Mouse (Mus musculus) kidney, embryonic 15.5 days (tissue): ENCODE measurements around the gene Mapk8ip2. TPM values are rescaled to one million over a fixed set of nuclear protein-coding genes. Genes with fewer than 3 reads are reported as not detected.

Experiments used
- polyA plus RNA-seq: library from polyadenylated mRNA; unstranded; fragments of >200 nt; fragmentation: Nextera tagmentation; extraction: Ambion mirVana; gene quantifications from 2 replicates; pipeline ENCODE4 v1.2.1, GENCODE M21; 2015

Gene Mapk8ip2
- polyA plus RNA-seq, 1 experiment from 2014 or later: 1.7 TPM

Other genes starting within 250 kb of the Mapk8ip2 start
- gene Ppp6r2, start 242.4 kb upstream of the Mapk8ip2 start, polyA plus RNA-seq: 22.7 and 26.9 TPM in 2 replicates
- gene Sbf1, start 138.6 kb upstream of the Mapk8ip2 start, polyA plus RNA-seq: 42.6 and 51.4 TPM in 2 replicates
- gene Adm2, start 131.2 kb upstream of the Mapk8ip2 start, polyA plus RNA-seq: 0.71 and 0.74 TPM in 2 replicates
- gene Miox, start 119.5 kb upstream of the Mapk8ip2 start, polyA plus RNA-seq: 6.8 and 7.1 TPM in 2 replicates
- gene Lmf2, start 98.3 kb upstream of the Mapk8ip2 start, polyA plus RNA-seq: 54.1 and 67.9 TPM in 2 replicates
- 147 and 155 TPM in 2 replicates for gene Ncaph2, start 98.2 kb upstream of the Mapk8ip2 start, polyA plus RNA-seq
- gene Sco2, start 80.1 kb upstream of the Mapk8ip2 start, polyA plus RNA-seq: 7.9 and 8.2 TPM in 2 replicates
- gene Tymp, start 76.9 kb upstream of the Mapk8ip2 start, polyA plus RNA-seq: 1.3 and 1.4 TPM in 2 replicates
- gene Odf3b, start 74.6 kb upstream of the Mapk8ip2 start, polyA plus RNA-seq: 0.82 and 0.83 TPM in 2 replicates
- not detected in 2 replicates for gene Klhdc7b, start 69.0 kb upstream of the Mapk8ip2 start, polyA plus RNA-seq
- gene Syce3, start 43.4 kb upstream of the Mapk8ip2 start, polyA plus RNA-seq: not detected in 2 replicates
- gene Cpt1b, start 28.1 kb upstream of the Mapk8ip2 start, polyA plus RNA-seq: 3.9 and 4.4 TPM in 2 replicates
- gene C730034F03Rik, start 24.3 kb upstream of the Mapk8ip2 start, polyA plus RNA-seq: 3.7 and 3.8 TPM in 2 replicates
- gene Gm44502, start 24.2 kb upstream of the Mapk8ip2 start, polyA plus RNA-seq: 0.15 TPM in 1 of 2 replicates, not detected in the other
- gene Chkb, start 24.0 kb upstream of the Mapk8ip2 start, polyA plus RNA-seq: 57.2 and 62.0 TPM in 2 replicates
- 14.4 and 18.7 TPM in 2 replicates for gene Arsa, start 23.5 kb downstream of the Mapk8ip2 start, polyA plus RNA-seq
- gene Shank3, start 45.7 kb downstream of the Mapk8ip2 start, polyA plus RNA-seq: 1.8 and 2.2 TPM in 2 replicates
- 0.22 and 0.27 TPM in 2 replicates for gene Acr, start 114.4 kb downstream of the Mapk8ip2 start, polyA plus RNA-seq
- 53.9 and 55.9 TPM in 2 replicates for gene Rabl2, start 138.0 kb downstream of the Mapk8ip2 start, polyA plus RNA-seq